Mouse (Mus musculus): ENCODE measurements around the gene Cacnb1. TPM values are rescaled to one million over a fixed set of nuclear protein-coding genes. Genes with fewer than 3 reads are reported as not detected.

The Cacnb1 gene
- polyA plus RNA-seq, 1 experiment = 163 TPM

- H3K36me3 ChIP-seq (ENCODE audit: control insufficient read depth, insufficient read depth) = peaks cover 34% of the 10 kb centered on the region
- peak overlapping the region; percentile 96 for H3K4me3 ChIP-seq
- H3K4me2 ChIP-seq (ENCODE audit: low read depth) = peak overlapping the region; percentile 91
- no peaks in the 10 kb centered on the region for H3K27me3 ChIP-seq (ENCODE audit: control insufficient read depth, insufficient read depth, insufficient read length)
- peaks cover 16% of the 10 kb centered on the region for H3K79me2 ChIP-seq (ENCODE audit: control insufficient read depth, insufficient read depth)
- TF ChIP-seq REST (IDR thresholded peaks at IDR 0.05; ENCODE audit: insufficient read depth, insufficient read length) (no peak), E2F4 (IDR thresholded peaks at IDR 0.05; ENCODE audit: insufficient read depth) (no peak), TCF3 (IDR thresholded peaks at IDR 0.05; ENCODE audit: insufficient read length, low read depth) (no peak), USF1 (IDR thresholded peaks at IDR 0.05; ENCODE audit: low read depth) (no peak), MYOD1 (IDR thresholded peaks at IDR 0.05; ENCODE audit: control insufficient read depth in 1 of 3, insufficient read length in 2 of 3, low read depth in 2 of 3) (peak in 1 of 3 experiments; percentile 64), MYOG (IDR thresholded peaks at IDR 0.05; ENCODE audit: control insufficient read depth in 1 of 3, insufficient read depth in 1 of 3, insufficient read length in 2 of 3, low read depth in 2 of 3) (peak in 2 of 3 experiments; percentile 5 to 52), SRF (IDR thresholded peaks at IDR 0.05; ENCODE audit: control insufficient read depth, insufficient read length, low read depth) (no peak), POLR2AphosphoS2 (IDR thresholded peaks at IDR 0.05; ENCODE audit: insufficient read length, low read depth) (peak; percentile 56), POLR2A (IDR thresholded peaks at IDR 0.05; ENCODE audit: insufficient read length, low read depth) (peak; percentile 44), MAX (IDR thresholded peaks at IDR 0.05; ENCODE audit: low read depth) (no peak), CEBPB (IDR thresholded peaks at IDR 0.05; ENCODE audit: insufficient read depth, poor library complexity, severe bottlenecking) (no peak), TCF12 (IDR thresholded peaks at IDR 0.05; ENCODE audit: insufficient read depth, poor library complexity, severe bottlenecking) (no peak)
- no peak overlapping the region for H3ac ChIP-seq (ENCODE audit: control insufficient read depth, insufficient read length)
These were observed 3.8 kb downstream of the Cacnb1 start for GRCm38 (mm10) chr11:98018858-98019641.

GRCm38 (mm10) chr11:98018222-98018621 lies 4.6 kb downstream of the Cacnb1 start:
- Histone ChIP-seq H3K4me3 (no peak overlapping the region), H3ac (ENCODE audit: control insufficient read depth, insufficient read length) (no peak overlapping the region), H3K27me3 (ENCODE audit: control insufficient read depth, insufficient read depth, insufficient read length) (no peaks in the 10 kb centered on the region), H3K4me2 (ENCODE audit: low read depth) (peak overlapping the region; percentile 47), H3K79me2 (ENCODE audit: control insufficient read depth, insufficient read depth) (peaks cover 16% of the 10 kb centered on the region), H3K36me3 (ENCODE audit: control insufficient read depth, insufficient read depth) (peaks cover 35% of the 10 kb centered on the region)
- no peak for TF ChIP-seq TCF12 (IDR thresholded peaks at IDR 0.05; ENCODE audit: insufficient read depth, poor library complexity, severe bottlenecking)
- no peak for TF ChIP-seq USF1 (IDR thresholded peaks at IDR 0.05; ENCODE audit: low read depth)
- no peak for TF ChIP-seq POLR2AphosphoS2 (IDR thresholded peaks at IDR 0.05; ENCODE audit: insufficient read length, low read depth)
- TF ChIP-seq MYOG (IDR thresholded peaks at IDR 0.05; ENCODE audit: control insufficient read depth in 1 of 3, insufficient read depth in 1 of 3, insufficient read length in 2 of 3, low read depth in 2 of 3) = peak in 1 of 3 experiments; percentile 4
- TF ChIP-seq MYOD1 (IDR thresholded peaks at IDR 0.05; ENCODE audit: control insufficient read depth in 1 of 3, insufficient read length in 2 of 3, low read depth in 2 of 3) = no peak
- TF ChIP-seq POLR2A (IDR thresholded peaks at IDR 0.05; ENCODE audit: insufficient read length, low read depth) = peak; percentile 16
- TF ChIP-seq CEBPB (IDR thresholded peaks at IDR 0.05; ENCODE audit: insufficient read depth, poor library complexity, severe bottlenecking) = no peak
- no peak for TF ChIP-seq MAX (IDR thresholded peaks at IDR 0.05; ENCODE audit: low read depth)
- TF ChIP-seq TCF3 (IDR thresholded peaks at IDR 0.05; ENCODE audit: insufficient read length, low read depth) = no peak
- TF ChIP-seq E2F4 (IDR thresholded peaks at IDR 0.05; ENCODE audit: insufficient read depth) = no peak
- no peak for TF ChIP-seq REST (IDR thresholded peaks at IDR 0.05; ENCODE audit: insufficient read depth, insufficient read length)
- TF ChIP-seq SRF (IDR thresholded peaks at IDR 0.05; ENCODE audit: control insufficient read depth, insufficient read length, low read depth) = no peak

DNA sequence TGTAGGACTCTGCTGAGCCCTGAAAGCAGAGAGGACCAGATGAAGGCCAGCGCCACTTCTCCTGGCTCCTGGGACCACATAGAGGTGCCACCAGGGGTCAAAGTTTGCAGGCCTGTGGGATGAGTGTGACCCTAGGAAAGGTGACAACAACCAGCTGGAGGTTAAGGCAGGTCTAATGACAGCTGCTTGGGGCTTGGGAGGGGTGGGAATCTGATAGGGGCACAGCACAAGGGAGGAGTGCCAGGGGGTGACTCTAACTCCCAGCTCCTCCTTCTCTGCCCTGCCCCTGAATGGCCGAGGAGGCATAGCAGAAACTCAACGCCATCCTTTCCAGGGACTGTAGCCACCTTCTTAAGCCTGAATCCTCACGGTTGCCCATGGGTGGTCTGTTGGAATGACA lies 6.0 kb downstream of the Cacnb1 start:
- Histone ChIP-seq H3K4me3 (no peak overlapping the region), H3K36me3 (ENCODE audit: control insufficient read depth, insufficient read depth) (peaks cover 35% of the 10 kb centered on the region), H3K27me3 (ENCODE audit: control insufficient read depth, insufficient read depth, insufficient read length) (no peaks in the 10 kb centered on the region), H3ac (ENCODE audit: control insufficient read depth, insufficient read length) (no peak overlapping the region), H3K79me2 (ENCODE audit: control insufficient read depth, insufficient read depth) (peaks cover 16% of the 10 kb centered on the region), H3K4me2 (ENCODE audit: low read depth) (no peak overlapping the region)
- TF ChIP-seq POLR2AphosphoS2 (IDR thresholded peaks at IDR 0.05; ENCODE audit: insufficient read length, low read depth) = no peak
- TF ChIP-seq SRF (IDR thresholded peaks at IDR 0.05; ENCODE audit: control insufficient read depth, insufficient read length, low read depth) = no peak
- no peak for TF ChIP-seq CEBPB (IDR thresholded peaks at IDR 0.05; ENCODE audit: insufficient read depth, poor library complexity, severe bottlenecking)
- TF ChIP-seq TCF3 (IDR thresholded peaks at IDR 0.05; ENCODE audit: insufficient read length, low read depth) = no peak
- TF ChIP-seq USF1 (IDR thresholded peaks at IDR 0.05; ENCODE audit: low read depth) = no peak
- TF ChIP-seq MYOG (IDR thresholded peaks at IDR 0.05; ENCODE audit: control insufficient read depth in 1 of 3, insufficient read depth in 1 of 3, insufficient read length in 2 of 3, low read depth in 2 of 3) = peak in 2 of 3 experiments; percentile 53 to 80
- no peak for TF ChIP-seq POLR2A (IDR thresholded peaks at IDR 0.05; ENCODE audit: insufficient read length, low read depth)
- no peak for TF ChIP-seq MAX (IDR thresholded peaks at IDR 0.05; ENCODE audit: low read depth)
- peak; percentile 7 to 78 (median 20) for TF ChIP-seq MYOD1 (IDR thresholded peaks at IDR 0.05; ENCODE audit: control insufficient read depth in 1 of 3, insufficient read length in 2 of 3, low read depth in 2 of 3)
- no peak for TF ChIP-seq TCF12 (IDR thresholded peaks at IDR 0.05; ENCODE audit: insufficient read depth, poor library complexity, severe bottlenecking)
- TF ChIP-seq E2F4 (IDR thresholded peaks at IDR 0.05; ENCODE audit: insufficient read depth) = no peak
- TF ChIP-seq REST (IDR thresholded peaks at IDR 0.05; ENCODE audit: insufficient read depth, insufficient read length) = no peak

GRCm38 (mm10) chr11:98016177-98016576 lies 6.7 kb downstream of the Cacnb1 start:
- peaks cover 16% of the 10 kb centered on the region for H3K79me2 ChIP-seq (ENCODE audit: control insufficient read depth, insufficient read depth)
- no peak overlapping the region for H3ac ChIP-seq (ENCODE audit: control insufficient read depth, insufficient read length)
- TF ChIP-seq POLR2A (IDR thresholded peaks at IDR 0.05; ENCODE audit: insufficient read length, low read depth) (no peak), USF1 (IDR thresholded peaks at IDR 0.05; ENCODE audit: low read depth) (no peak), SRF (IDR thresholded peaks at IDR 0.05; ENCODE audit: control insufficient read depth, insufficient read length, low read depth) (no peak), POLR2AphosphoS2 (IDR thresholded peaks at IDR 0.05; ENCODE audit: insufficient read length, low read depth) (no peak), MAX (IDR thresholded peaks at IDR 0.05; ENCODE audit: low read depth) (no peak), REST (IDR thresholded peaks at IDR 0.05; ENCODE audit: insufficient read depth, insufficient read length) (no peak), E2F4 (IDR thresholded peaks at IDR 0.05; ENCODE audit: insufficient read depth) (no peak), TCF3 (IDR thresholded peaks at IDR 0.05; ENCODE audit: insufficient read length, low read depth) (no peak), TCF12 (IDR thresholded peaks at IDR 0.05; ENCODE audit: insufficient read depth, poor library complexity, severe bottlenecking) (no peak), MYOG (IDR thresholded peaks at IDR 0.05; ENCODE audit: control insufficient read depth in 1 of 3, insufficient read depth in 1 of 3, insufficient read length in 2 of 3, low read depth in 2 of 3) (no peak)
- no peaks in the 10 kb centered on the region for H3K27me3 ChIP-seq (ENCODE audit: control insufficient read depth, insufficient read depth, insufficient read length)
- H3K4me2 ChIP-seq (ENCODE audit: low read depth) = no peak overlapping the region
- H3K4me3 ChIP-seq = no peak overlapping the region
- H3K36me3 ChIP-seq (ENCODE audit: control insufficient read depth, insufficient read depth) = peaks cover 35% of the 10 kb centered on the region
